Mouse (Mus musculus) embryonic fibroblast, embryonic 13.5 days (primary cell): Measurements from ENCODE around the gene Gm45618. TPM values are rescaled to one million over a fixed set of nuclear protein-coding genes. Genes with fewer than 3 reads are reported as not detected.
"Not testable (repeated sequence)": the region's sequence is repeated elsewhere in the genome, so short reads cannot be mapped to it uniquely, and the experiment has no call there.

Source experiments
- H3K27ac ChIP-seq: 2 replicates; pipeline ENCODE4 v1.5.1; 2012; ENCODE audit warnings: low read length, control low read depth, inconsistent platforms; ENCODE audit not compliant: insufficient read depth
- H3K4me1 ChIP-seq: 2 replicates; pipeline ENCODE4 v1.6.1; 2011; ENCODE audit warnings: low read length; ENCODE audit not compliant: control insufficient read depth, insufficient read depth
- H3K4me3 ChIP-seq: 2 replicates; pipeline ENCODE4 v1.5.1; 2011; ENCODE audit warnings: mild to moderate bottlenecking, control low read depth, low read length; ENCODE audit not compliant: insufficient read depth
- CTCF ChIP-seq: IDR thresholded peaks from 2 replicates; pipeline ENCODE4 v1.5.1; 2011; ENCODE audit warnings: mild to moderate bottlenecking, control low read depth, low read length, moderate library complexity, borderline replicate concordance; ENCODE audit not compliant: insufficient read depth
- POLR2A ChIP-seq: IDR thresholded peaks from 2 replicates; pipeline ENCODE4 v1.6.1; 2011; ENCODE audit warnings: low read depth, mild to moderate bottlenecking, control low read depth, low read length, moderate library complexity
- polyA plus RNA-seq: library from polyadenylated mRNA; stranded (reverse); fragments of >200 nt; gene quantifications from 2 replicates; pipeline ENCODE4 v1.2.4, GENCODE M21; 2011; ENCODE audit warnings: low read depth; ENCODE audit not compliant: missing spikeins, insufficient read length

Gene Gm45618
- polyA plus RNA-seq: not detected in 2 replicates

GRCm38 (mm10) chr7:142120629-142121028 lies at the start of gene Gm45618:
TSS of gene Gm45618 (minus strand) at chr7:142120729.
- not testable (repeated sequence) for H3K4me3 ChIP-seq

GRCm38 (mm10) chr7:142169836-142170235 lies 49.3 kb upstream of the Gm45618 start:
- Histone ChIP-seq H3K27ac (no peak overlapping the region), H3K4me3 (no peak overlapping the region)
- TF ChIP-seq POLR2A (no peak), CTCF (no peak)

More at GRCm38 (mm10) chr7:142120629-142121028, at the start of gene Gm45618:
- H3K4me1 ChIP-seq, H3K27ac ChIP-seq: not testable (repeated sequence)

GRCm38 (mm10) chr7:142165639-142166038 lies 45.1 kb upstream of the Gm45618 start, which contains the start of gene Gm4553:
TSS of gene Gm4553 (minus strand) at chr7:142165739.
- H3K27ac ChIP-seq, H3K4me3 ChIP-seq, H3K4me1 ChIP-seq: not testable (repeated sequence)

More at GRCm38 (mm10) chr7:142169836-142170235, 49.3 kb upstream of the Gm45618 start:
- H3K4me1 ChIP-seq: no peaks in the 10 kb centered on the region

GRCm38 (mm10) chr7:142159366-142159765 lies 38.8 kb upstream of the Gm45618 start:
- TF ChIP-seq POLR2A (no peak), CTCF (no peak)
- H3K4me1 ChIP-seq: no peaks in the 10 kb centered on the region
- H3K4me3 ChIP-seq: no peak overlapping the region
- no peak overlapping the region for H3K27ac ChIP-seq

- not testable (repeated sequence) for H3K4me1 ChIP-seq, H3K27ac ChIP-seq
Observed at GRCm38 (mm10) chr7:142157013-142157412, 36.5 kb upstream of the Gm45618 start, which contains the start of gene Gm29735. TSS of gene Gm29735 (minus strand) at chr7:142157113.

GRCm38 (mm10) chr7:142155308-142155707 lies 34.8 kb upstream of the Gm45618 start:
- Histone ChIP-seq H3K27ac (no peak overlapping the region), H3K4me3 (no peak overlapping the region), H3K4me1 (no peaks in the 10 kb centered on the region)
- TF ChIP-seq POLR2A (no peak), CTCF (no peak)

More at GRCm38 (mm10) chr7:142157013-142157412, 36.5 kb upstream of the Gm45618 start, which contains the start of gene Gm29735:
- not testable (repeated sequence) for H3K4me3 ChIP-seq

- no peak overlapping the region for H3K27ac ChIP-seq
- no peak for TF ChIP-seq CTCF
- TF ChIP-seq POLR2A: no peak
- no peak overlapping the region for H3K4me3 ChIP-seq
- no peaks in the 10 kb centered on the region for H3K4me1 ChIP-seq
Observed at GRCm38 (mm10) chr7:142152191-142152590, 31.7 kb upstream of the Gm45618 start.

- TF ChIP-seq CTCF (no peak), POLR2A (no peak)
- Histone ChIP-seq H3K4me3 (no peak overlapping the region), H3K27ac (no peak overlapping the region), H3K4me1 (no peaks in the 10 kb centered on the region)
Observed at GRCm38 (mm10) chr7:142148633-142149032, 28.1 kb upstream of the Gm45618 start.

GRCm38 (mm10) chr7:142146033-142146432 lies 25.5 kb upstream of the Gm45618 start:
- H3K27ac ChIP-seq: no peak overlapping the region
- TF ChIP-seq CTCF (no peak), POLR2A (no peak)
- no peak overlapping the region for H3K4me3 ChIP-seq
- no peaks in the 10 kb centered on the region for H3K4me1 ChIP-seq

GRCm38 (mm10) chr7:142145413-142145940 lies 24.9 kb upstream of the Gm45618 start:
- no peaks in the 10 kb centered on the region for H3K4me1 ChIP-seq
- no peak overlapping the region for H3K4me3 ChIP-seq
- H3K27ac ChIP-seq: no peak overlapping the region
- TF ChIP-seq CTCF (no peak), POLR2A (no peak)

GRCm38 (mm10) chr7:142144507-142144906 lies 24.0 kb upstream of the Gm45618 start, which contains the start of gene Gm45337:
TSS of gene Gm45337 (minus strand) at chr7:142144607.
- Histone ChIP-seq H3K4me1 (no peaks in the 10 kb centered on the region), H3K4me3 (no peak within 1 kb of the TSS), H3K27ac (no peak within 1 kb of the TSS)
- TF ChIP-seq POLR2A: no peak
- TF ChIP-seq CTCF: no peak

- not testable (repeated sequence) for H3K4me1 ChIP-seq, H3K27ac ChIP-seq, H3K4me3 ChIP-seq
Observed at GRCm38 (mm10) chr7:142143506-142144010, 23.0 kb upstream of the Gm45618 start.
